Mouse (Mus musculus): ENCODE measurements around the gene Haus2. TPM values are rescaled to one million over a fixed set of nuclear protein-coding genes. Genes with fewer than 3 reads are reported as not detected.
"Not testable (repeated sequence)": the region's sequence is repeated elsewhere in the genome, so short reads cannot be mapped to it uniquely, and the experiment has no call there.

The Haus2 gene
- 10 to 100 TPM; 17.5 to 18.4 TPM for total RNA-seq (2021)
- long read RNA-seq, transcript Haus2-203 (6 exons, 3,154 nt) = major isoform, 16 of 22 reads
- long read RNA-seq, partial matches to known transcripts = 1 of 22 reads
- long read RNA-seq, other reads (novel, unspliced or antisense) = 1 of 22 reads

- peak; percentile 93 to 94 for DNase-seq (ENCODE audit: low spot score in 2 of 2)
These were observed at the start of gene Haus2, which contains the start of gene Lrrc57 for GRCm38 (mm10) chr2:120608830-120609723. Haus2 (plus strand) TSS chr2:120609383. Lrrc57 (minus strand) TSS chr2:120609520.

GRCm38 (mm10) chr2:120561524-120561923 lies 47.7 kb upstream of the Haus2 start:
- no peak for DNase-seq (ENCODE audit: low spot score in 2 of 2)

- no peak for DNase-seq (ENCODE audit: low spot score in 2 of 2)
These were observed 46.3 kb upstream of the Haus2 start for GRCm38 (mm10) chr2:120562859-120563234.

- peak; percentile 77 to 89 for DNase-seq (ENCODE audit: low spot score in 2 of 2)
These were observed 45.8 kb upstream of the Haus2 start, which contains the start of gene Zfp106 for GRCm38 (mm10) chr2:120563235-120563990. Zfp106 (minus strand) TSS chr2:120563843.

GRCm38 (mm10) chr2:120564548-120565188 lies 44.5 kb upstream of the Haus2 start:
- DNase-seq (ENCODE audit: low spot score in 2 of 2) = not testable (repeated sequence)

- no peak for DNase-seq (ENCODE audit: low spot score in 2 of 2)
These were observed 43.8 kb upstream of the Haus2 start for GRCm38 (mm10) chr2:120565363-120565762.

GRCm38 (mm10) chr2:120566886-120567797 lies 42.0 kb upstream of the Haus2 start, which contains the start of gene Snap23:
Snap23 (plus strand) TSS chr2:120567671.
- peak; percentile 90 to 95 for DNase-seq (ENCODE audit: low spot score in 2 of 2)

- DNase-seq (ENCODE audit: low spot score in 2 of 2) = no peak
These were observed 41.3 kb upstream of the Haus2 start for GRCm38 (mm10) chr2:120567798-120568320.

GRCm38 (mm10) chr2:120571081-120571480 lies 38.1 kb upstream of the Haus2 start:
- DNase-seq (ENCODE audit: low spot score in 2 of 2) = no peak

- DNase-seq (ENCODE audit: low spot score in 2 of 2) = not testable (repeated sequence)
These were observed 37.0 kb upstream of the Haus2 start for GRCm38 (mm10) chr2:120572161-120572560.

- DNase-seq (ENCODE audit: low spot score in 2 of 2) = no peak
These were observed 34.1 kb upstream of the Haus2 start for GRCm38 (mm10) chr2:120575121-120575520.

GRCm38 (mm10) chr2:120575978-120576377 lies 33.2 kb upstream of the Haus2 start:
- no peak for DNase-seq (ENCODE audit: low spot score in 2 of 2)

- DNase-seq (ENCODE audit: low spot score in 2 of 2) = no peak
These were observed 31.4 kb upstream of the Haus2 start for GRCm38 (mm10) chr2:120577799-120578198.

GRCm38 (mm10) chr2:120578286-120578685 lies 30.9 kb upstream of the Haus2 start:
- no peak for DNase-seq (ENCODE audit: low spot score in 2 of 2)

- no peak for DNase-seq (ENCODE audit: low spot score in 2 of 2)
These were observed 19.4 kb upstream of the Haus2 start for GRCm38 (mm10) chr2:120589759-120590158.

- DNase-seq (ENCODE audit: low spot score in 2 of 2) = no peak
These were observed 17.0 kb upstream of the Haus2 start for GRCm38 (mm10) chr2:120592227-120592626.

GRCm38 (mm10) chr2:120597734-120598133 lies 11.4 kb upstream of the Haus2 start:
- DNase-seq (ENCODE audit: low spot score in 2 of 2) = no peak

GRCm38 (mm10) chr2:120599506-120599905 lies 9.7 kb upstream of the Haus2 start:
- no peak for DNase-seq (ENCODE audit: low spot score in 2 of 2)

- no peak for DNase-seq (ENCODE audit: low spot score in 2 of 2)
These were observed 3.0 kb upstream of the Haus2 start for GRCm38 (mm10) chr2:120606021-120606690.

Measured in layer of hippocampus, postnatal 10 days (tissue).